Mouse (Mus musculus) granulocyte monocyte progenitor cell, adult 5-6 weeks (primary cell): ENCODE data around the gene E330009J07Rik. TPM values are rescaled to one million over a fixed set of nuclear protein-coding genes. Genes with fewer than 3 reads are reported as not detected.

ENCODE experiments used
- total RNA-seq, 2 experiments: library from RNA; stranded (forward) in 1 of 2; stranded (reverse) in 1 of 2; fragments of 200-712, 200-1000 nt in 1 of 2; fragments of >200 nt in 1 of 2; fragmentation: Nextera tagmentation in 1 of 2; gene quantifications; 2 replicates each; pipeline ENCODE4 v1.2.3; 2014 to 2017

The E330009J07Rik gene
- total RNA-seq, 2 experiments from 2014 or later, result 9.8 to 10.0 TPM

Other genes starting within 250 kb of the E330009J07Rik start
- gene Agk, start 111.0 kb downstream of the E330009J07Rik start, total RNA-seq (2014; fragmentation: Nextera tagmentation), result 23.5 and 24.3 TPM in 2 replicates
- 33.6 and 34.0 TPM in 2 replicates for gene Agk, start 111.0 kb downstream of the E330009J07Rik start, total RNA-seq (2017)
- not detected in 2 replicates for gene Wee2, start 3.0 kb upstream of the E330009J07Rik start, total RNA-seq (2014; fragmentation: Nextera tagmentation)
- not detected in 2 replicates for gene Wee2, start 3.0 kb upstream of the E330009J07Rik start, total RNA-seq (2017)
- gene Ssbp1, start 35.2 kb upstream of the E330009J07Rik start, total RNA-seq (2014; fragmentation: Nextera tagmentation), result 197 and 221 TPM in 2 replicates
- 146 and 170 TPM in 2 replicates for gene Ssbp1, start 35.2 kb upstream of the E330009J07Rik start, total RNA-seq (2017)
- 0.88 TPM in 1 of 2 replicates, not detected in the other for gene Tas2r137, start 55.1 kb upstream of the E330009J07Rik start, total RNA-seq (2014; fragmentation: Nextera tagmentation)
- gene Tas2r137, start 55.1 kb upstream of the E330009J07Rik start, total RNA-seq (2017), result 1.7 TPM in 1 of 2 replicates, not detected in the other
- not detected in 2 replicates for gene Tas2r108, start 57.4 kb upstream of the E330009J07Rik start, total RNA-seq (2014; fragmentation: Nextera tagmentation)
- gene Tas2r108, start 57.4 kb upstream of the E330009J07Rik start, total RNA-seq (2017), result not detected in 2 replicates
- not detected in 2 replicates for gene Prss37, start 83.4 kb upstream of the E330009J07Rik start, total RNA-seq (2014; fragmentation: Nextera tagmentation)
- gene Prss37, start 83.4 kb upstream of the E330009J07Rik start, total RNA-seq (2017), result not detected in 2 replicates
- not detected in 2 replicates for gene Olfr461, start 118.9 kb upstream of the E330009J07Rik start, total RNA-seq (2014; fragmentation: Nextera tagmentation)
- gene Olfr461, start 118.9 kb upstream of the E330009J07Rik start, total RNA-seq (2017), result not detected in 2 replicates
- gene Olfr460, start 133.4 kb upstream of the E330009J07Rik start, total RNA-seq (2014; fragmentation: Nextera tagmentation), result not detected in 2 replicates
- 0.21 TPM in 1 of 2 replicates, not detected in the other for gene Olfr460, start 133.4 kb upstream of the E330009J07Rik start, total RNA-seq (2017)
- 59.5 and 89.0 TPM in 2 replicates for gene Clec5a, start 149.7 kb upstream of the E330009J07Rik start, total RNA-seq (2014; fragmentation: Nextera tagmentation)
- 90.0 and 126 TPM in 2 replicates for gene Clec5a, start 149.7 kb upstream of the E330009J07Rik start, total RNA-seq (2017)
- not detected in 2 replicates for gene Tas2r138, start 177.2 kb upstream of the E330009J07Rik start, total RNA-seq (2014; fragmentation: Nextera tagmentation)
- gene Tas2r138, start 177.2 kb upstream of the E330009J07Rik start, total RNA-seq (2017), result not detected in 2 replicates
- gene Mgam, start 192.7 kb upstream of the E330009J07Rik start, total RNA-seq (2014; fragmentation: Nextera tagmentation), result 18.1 and 21.7 TPM in 2 replicates
- 63.1 and 63.3 TPM in 2 replicates for gene Mgam, start 192.7 kb upstream of the E330009J07Rik start, total RNA-seq (2017)